Mouse (Mus musculus): ENCODE results near the gene Lrmda. TPM values are rescaled to one million over a fixed set of nuclear protein-coding genes. Genes with fewer than 3 reads are reported as not detected.

The Lrmda gene
- total and polyA plus RNA-seq, 2 experiments from 2014 or later: 0.38 to 0.82 TPM

DNA sequence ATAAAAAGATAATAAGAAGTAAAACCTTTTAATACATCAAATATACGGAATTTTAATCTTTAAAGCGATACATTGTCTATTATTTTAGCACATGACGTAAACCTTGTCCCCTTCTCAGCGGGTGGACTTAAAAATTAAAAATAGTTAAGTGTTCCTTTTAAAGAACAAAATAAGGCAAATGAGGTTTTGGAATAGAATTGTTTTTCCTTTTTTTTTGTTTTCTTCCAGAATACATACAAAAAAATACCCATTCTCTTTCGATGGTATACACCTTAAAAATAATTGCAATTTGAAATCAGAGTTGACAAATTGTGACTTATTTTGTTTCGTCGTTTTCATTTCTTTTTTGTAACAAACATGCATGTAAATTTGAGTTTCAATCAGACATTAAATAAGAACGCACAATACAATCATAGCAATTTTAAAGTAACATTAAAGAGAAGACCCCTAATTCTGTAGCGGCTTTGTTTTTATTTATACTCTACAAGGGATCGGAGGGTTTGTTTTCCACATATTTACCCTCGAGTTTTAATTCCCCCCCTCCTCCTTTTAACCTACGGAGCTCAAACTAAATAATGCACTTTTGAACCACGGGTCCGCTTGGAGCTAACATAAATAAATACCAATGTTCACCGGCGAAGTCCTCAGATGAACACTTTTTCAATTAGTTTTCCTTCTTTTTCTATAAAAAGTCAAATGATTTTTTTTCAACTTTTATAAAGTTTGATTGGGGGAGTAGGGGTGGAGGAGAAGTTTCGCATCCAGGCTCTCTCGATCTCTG is 35.4 kb upstream of the Lrmda start:
- Histone ChIP-seq H3K4me2 (ENCODE audit: low read depth, low read length) (peak overlapping the region; percentile 86), H3K4me1 (ENCODE audit: control insufficient read depth, insufficient read depth) (peaks cover 12% of the 10 kb centered on the region; the same call in 1 of the 2 replicates), H3K27ac (ENCODE audit: low read depth) (no peak overlapping the region), H3K27me3 (ENCODE audit: control insufficient read depth, insufficient read depth, low read length) (peaks cover 57% of the 10 kb centered on the region), H3K4me3 (ENCODE audit: low read depth, low read length) (peak overlapping the region; percentile 72), H3K9ac (replicated peaks; ENCODE audit: low read depth, low read length) (no peak overlapping the region), H3K9me3 (replicated peaks; ENCODE audit: control insufficient read depth, low read length) (no peaks in the 10 kb centered on the region), H3K36me3 (replicated peaks; ENCODE audit: control insufficient read depth, insufficient read depth, low read length) (no peaks in the 10 kb centered on the region)
- ATAC-seq (ENCODE audit: insufficient read depth, low read depth) (no peak), DNase-seq (ENCODE audit: low spot score) (no peak)
- 31% methylated on average over 18 of the region's 18 CpGs for WGBS
- TF ChIP-seq EP300 (IDR thresholded peaks at IDR 0.05; ENCODE audit: low read depth) (no peak), CTCF (IDR thresholded peaks at IDR 0.05; ENCODE audit: low read depth) (no peak)

DNA sequence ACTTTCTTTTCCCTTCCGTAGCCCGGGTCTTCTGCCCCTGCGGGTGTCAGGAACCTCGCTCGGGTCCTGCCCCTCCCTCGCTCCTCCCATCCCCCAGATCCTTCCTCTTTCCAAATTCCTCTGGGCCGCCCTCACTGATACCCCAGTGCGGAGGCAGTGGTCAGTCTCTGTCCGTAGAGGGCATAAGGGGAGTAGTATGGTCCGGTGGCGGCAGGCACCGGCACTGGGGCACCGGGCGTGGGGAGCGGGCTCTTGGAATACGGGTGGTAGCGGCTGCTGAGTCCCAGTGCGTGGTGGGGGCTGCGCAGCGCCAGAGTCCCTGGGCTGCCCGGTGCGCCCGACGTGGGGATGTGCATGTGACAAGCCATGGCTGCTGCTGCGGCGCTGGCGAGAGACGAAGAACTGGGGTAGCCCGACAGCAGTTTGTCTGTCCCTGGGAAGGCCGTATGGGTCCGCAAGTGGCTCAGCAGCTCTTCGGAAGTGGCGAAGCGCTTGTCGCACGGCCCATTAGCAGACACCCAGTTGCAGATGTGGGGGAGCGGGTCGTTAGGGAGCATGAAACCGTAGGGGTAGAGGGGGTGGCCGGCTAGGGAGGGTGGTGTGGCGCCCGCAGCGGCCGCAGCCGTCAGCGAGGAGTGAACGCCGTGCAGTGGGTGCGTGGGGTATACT is 34.6 kb upstream of the Lrmda start:
- DNase-seq (ENCODE audit: low spot score) (no peak), ATAC-seq (ENCODE audit: insufficient read depth, low read depth) (no peak)
- no peak overlapping the region; the same call in 1 of the 2 replicates for H3K9ac ChIP-seq (replicated peaks; ENCODE audit: low read depth, low read length)
- TF ChIP-seq CTCF (IDR thresholded peaks at IDR 0.05; ENCODE audit: low read depth) (no peak), EP300 (IDR thresholded peaks at IDR 0.05; ENCODE audit: low read depth) (no peak)
- H3K27ac ChIP-seq (ENCODE audit: low read depth): no peak overlapping the region
- peak overlapping the region; percentile 86 for H3K4me2 ChIP-seq (ENCODE audit: low read depth, low read length)
- peaks cover 12% of the 10 kb centered on the region; the same call in 1 of the 2 replicates for H3K4me1 ChIP-seq (ENCODE audit: control insufficient read depth, insufficient read depth)
- 17% methylated on average over 47 of the region's 49 CpGs for WGBS
- H3K9me3 ChIP-seq (replicated peaks; ENCODE audit: control insufficient read depth, low read length): no peaks in the 10 kb centered on the region
- peak overlapping the region; percentile 72 for H3K4me3 ChIP-seq (ENCODE audit: low read depth, low read length)
- no peaks in the 10 kb centered on the region for H3K36me3 ChIP-seq (replicated peaks; ENCODE audit: control insufficient read depth, insufficient read depth, low read length)
- H3K27me3 ChIP-seq (ENCODE audit: control insufficient read depth, insufficient read depth, low read length): peaks cover 64% of the 10 kb centered on the region

DNA sequence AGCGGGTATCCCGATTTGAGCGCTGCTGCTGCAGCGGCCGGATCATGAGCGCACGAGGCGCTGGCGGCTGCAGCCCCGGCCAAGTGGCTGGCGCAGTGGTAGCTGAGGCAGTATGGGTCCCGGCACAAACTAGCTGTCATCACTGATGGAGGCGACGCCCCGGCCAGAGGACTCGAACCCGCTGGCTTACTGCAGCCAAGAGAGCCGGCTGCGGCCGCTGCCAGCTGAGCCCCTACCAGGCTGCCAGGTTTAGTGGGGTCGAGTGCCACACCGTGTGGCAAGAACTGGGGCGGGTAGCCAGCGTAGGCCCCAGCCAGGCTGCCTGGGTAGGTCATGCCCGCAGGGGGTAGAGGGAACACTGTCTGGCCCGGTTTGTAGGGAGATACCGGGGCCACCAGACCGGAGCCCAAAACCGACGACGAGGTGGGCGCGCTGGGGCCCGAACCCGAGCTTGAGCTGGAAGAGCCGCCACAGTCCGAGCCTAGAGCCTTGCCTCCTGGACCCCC is 34.0 kb upstream of the Lrmda start:
- DNase-seq (ENCODE audit: low spot score) (no peak), ATAC-seq (ENCODE audit: insufficient read depth, low read depth) (no peak)
- peak overlapping the region; percentile 72 for H3K4me3 ChIP-seq (ENCODE audit: low read depth, low read length)
- H3K9me3 ChIP-seq (replicated peaks; ENCODE audit: control insufficient read depth, low read length): no peaks in the 10 kb centered on the region
- peaks cover 70% of the 10 kb centered on the region for H3K27me3 ChIP-seq (ENCODE audit: control insufficient read depth, insufficient read depth, low read length)
- H3K4me2 ChIP-seq (ENCODE audit: low read depth, low read length): peak overlapping the region; percentile 86
- H3K9ac ChIP-seq (replicated peaks; ENCODE audit: low read depth, low read length): peak overlapping the region; percentile 57; the same call in 1 of the 2 replicates
- 5% methylated on average over 37 of the region's 37 CpGs for WGBS
- no peaks in the 10 kb centered on the region for H3K36me3 ChIP-seq (replicated peaks; ENCODE audit: control insufficient read depth, insufficient read depth, low read length)
- no peak for TF ChIP-seq CTCF (IDR thresholded peaks at IDR 0.05; ENCODE audit: low read depth)
- no peak for TF ChIP-seq EP300 (IDR thresholded peaks at IDR 0.05; ENCODE audit: low read depth)
- peaks cover 12% of the 10 kb centered on the region; the same call in 1 of the 2 replicates for H3K4me1 ChIP-seq (ENCODE audit: control insufficient read depth, insufficient read depth)
- no peak overlapping the region for H3K27ac ChIP-seq (ENCODE audit: low read depth)

GRCm38 (mm10) chr14:21985981-21986732 is 33.4 kb upstream of the Lrmda start:
- no peaks in the 10 kb centered on the region for H3K36me3 ChIP-seq (replicated peaks; ENCODE audit: control insufficient read depth, insufficient read depth, low read length)
- H3K4me2 ChIP-seq (ENCODE audit: low read depth, low read length): peak overlapping the region; percentile 86
- H3K27ac ChIP-seq (ENCODE audit: low read depth): no peak overlapping the region
- under 1% methylated on average over 62 of the region's 62 CpGs for WGBS
- H3K27me3 ChIP-seq (ENCODE audit: control insufficient read depth, insufficient read depth, low read length): peaks cover 77% of the 10 kb centered on the region
- no peaks in the 10 kb centered on the region for H3K9me3 ChIP-seq (replicated peaks; ENCODE audit: control insufficient read depth, low read length)
- peak overlapping the region; percentile 72 for H3K4me3 ChIP-seq (ENCODE audit: low read depth, low read length)
- H3K9ac ChIP-seq (replicated peaks; ENCODE audit: low read depth, low read length): peak overlapping the region; percentile 57; the same call in 1 of the 2 replicates
- ATAC-seq (ENCODE audit: insufficient read depth, low read depth) (peak; percentile 36; the same call in 1 of the 2 replicates), DNase-seq (ENCODE audit: low spot score) (peak; percentile 80)
- H3K4me1 ChIP-seq (ENCODE audit: control insufficient read depth, insufficient read depth): peaks cover 12% of the 10 kb centered on the region; the same call in 1 of the 2 replicates
- TF ChIP-seq CTCF (IDR thresholded peaks at IDR 0.05; ENCODE audit: low read depth): peak; percentile 58
- TF ChIP-seq EP300 (IDR thresholded peaks at IDR 0.05; ENCODE audit: low read depth): no peak

Measured in heart, postnatal 0 days (tissue).